Mouse (Mus musculus): ENCODE data around the gene Fam76b. TPM values are rescaled to one million over a fixed set of nuclear protein-coding genes. Genes with fewer than 3 reads are reported as not detected.
"Not testable (repeated sequence)": the region's sequence is repeated elsewhere in the genome, so short reads cannot be mapped to it uniquely, and the experiment has no call there.

Gene Fam76b
- total RNA-seq (2021), result 1 to 10 TPM; 3.6 to 4.1 TPM
- long read RNA-seq, experiment 1, partial matches to known transcripts, result 0 of 5 reads
- long read RNA-seq, experiment 1, other reads (novel, unspliced or antisense), result 2 of 5 reads
- long read RNA-seq, experiment 2, partial matches to known transcripts, result 0 of 4 reads
- long read RNA-seq, experiment 2, other reads (novel, unspliced or antisense), result 0 of 4 reads

GRCm38 (mm10) chr9:13827406-13828086 is at the start of gene Fam76b:
Gene Fam76b (plus strand): TSS chr9:13827716.
- peak; percentile 100 for DNase-seq (ENCODE audit: low spot score)

- DNase-seq (ENCODE audit: low spot score), result no peak
These were observed 45.5 kb upstream of the Fam76b start for GRCm38 (mm10) chr9:13781985-13782384.

GRCm38 (mm10) chr9:13790864-13791263 is 36.7 kb upstream of the Fam76b start:
- not testable (repeated sequence) for DNase-seq (ENCODE audit: low spot score)

DNA sequence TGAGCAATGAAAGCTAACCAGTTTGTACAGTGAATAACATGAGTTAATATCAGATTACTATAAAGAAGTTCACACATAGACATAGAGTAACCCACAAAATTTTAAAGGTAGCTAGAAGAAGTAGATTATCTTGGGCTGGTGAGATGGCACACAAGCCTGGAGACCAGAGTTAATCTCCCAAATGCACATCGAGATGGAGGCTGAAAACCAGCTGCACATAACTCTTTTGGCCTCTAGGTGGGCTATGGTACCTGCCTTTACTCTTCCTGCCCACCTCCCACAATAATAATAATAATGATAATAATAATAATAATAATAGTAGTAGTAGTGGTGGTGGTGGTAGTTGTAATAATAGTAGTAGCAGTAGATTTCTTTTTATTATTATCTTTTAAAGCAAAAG is 33.2 kb upstream of the Fam76b start:
- DNase-seq (ENCODE audit: low spot score), result no peak

GRCm38 (mm10) chr9:13794756-13795155 is 32.8 kb upstream of the Fam76b start:
- no peak for DNase-seq (ENCODE audit: low spot score)

DNA sequence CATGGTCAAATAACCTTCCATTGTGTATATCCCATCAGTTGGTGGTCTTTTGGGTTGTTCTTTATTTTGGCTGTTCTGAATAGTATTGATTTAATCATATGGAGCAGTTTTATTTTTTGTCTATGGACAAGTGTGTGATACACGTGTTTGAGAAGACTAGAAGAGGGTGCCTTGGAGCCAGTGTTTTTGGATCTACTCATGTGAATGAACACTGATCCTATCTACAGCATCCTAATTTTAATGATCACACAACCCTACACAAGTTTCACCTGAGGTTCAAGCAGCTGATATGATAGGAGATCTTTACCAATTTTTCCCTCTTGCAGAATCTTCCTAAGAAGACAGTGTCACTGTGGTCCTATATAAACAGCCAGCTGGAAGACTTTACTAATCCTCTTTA is 23.0 kb upstream of the Fam76b start:
- no peak for DNase-seq (ENCODE audit: low spot score)

- DNase-seq (ENCODE audit: low spot score), result no peak
These were observed 20.7 kb upstream of the Fam76b start for GRCm38 (mm10) chr9:13806854-13807253.

DNA sequence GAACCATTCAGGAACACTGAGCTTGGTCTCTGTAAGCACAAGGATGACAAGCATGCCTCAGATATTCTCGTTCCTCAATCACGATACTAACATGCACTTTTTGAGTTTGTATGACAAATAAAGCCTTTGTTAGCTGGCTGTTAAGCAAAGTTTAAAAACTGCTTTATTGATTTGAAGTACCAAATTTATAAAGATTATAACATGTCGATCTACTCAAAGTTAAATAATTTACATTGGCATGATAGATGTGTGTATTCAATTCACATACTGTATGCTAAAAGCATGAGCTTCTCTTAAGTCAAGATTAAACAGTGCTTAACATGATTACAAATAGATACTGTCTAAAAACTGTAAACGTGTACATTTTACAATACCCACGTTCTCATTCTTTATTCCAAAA is 19.9 kb upstream of the Fam76b start:
- DNase-seq (ENCODE audit: low spot score), result no peak

- DNase-seq (ENCODE audit: low spot score), result no peak
These were observed 17.6 kb upstream of the Fam76b start for GRCm38 (mm10) chr9:13809937-13810336.

GRCm38 (mm10) chr9:13818369-13818768 is 9.1 kb upstream of the Fam76b start:
- DNase-seq (ENCODE audit: low spot score), result no peak

- DNase-seq (ENCODE audit: low spot score), result no peak
These were observed 6.7 kb upstream of the Fam76b start for GRCm38 (mm10) chr9:13820774-13821173.

DNA sequence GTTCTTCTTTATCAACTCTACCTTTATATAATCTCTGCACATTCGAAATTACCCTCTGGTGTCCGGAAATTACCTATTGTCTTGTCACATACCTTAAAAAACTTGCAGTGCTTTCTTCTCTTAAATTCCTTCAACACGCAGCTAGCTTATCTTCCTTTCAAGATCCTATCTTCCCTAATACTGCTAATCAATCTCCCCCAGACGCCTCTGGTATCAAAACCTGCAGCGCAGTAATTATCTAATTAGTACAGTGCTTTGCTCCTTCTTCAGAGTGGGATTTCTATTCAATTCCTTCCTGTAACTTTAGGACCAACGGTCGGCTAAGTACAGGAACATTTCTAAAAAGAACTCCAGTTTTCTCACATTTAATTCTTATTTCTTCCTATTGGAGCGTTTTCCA is 1.6 kb upstream of the Fam76b start:
- no peak for DNase-seq (ENCODE audit: low spot score)

DNA sequence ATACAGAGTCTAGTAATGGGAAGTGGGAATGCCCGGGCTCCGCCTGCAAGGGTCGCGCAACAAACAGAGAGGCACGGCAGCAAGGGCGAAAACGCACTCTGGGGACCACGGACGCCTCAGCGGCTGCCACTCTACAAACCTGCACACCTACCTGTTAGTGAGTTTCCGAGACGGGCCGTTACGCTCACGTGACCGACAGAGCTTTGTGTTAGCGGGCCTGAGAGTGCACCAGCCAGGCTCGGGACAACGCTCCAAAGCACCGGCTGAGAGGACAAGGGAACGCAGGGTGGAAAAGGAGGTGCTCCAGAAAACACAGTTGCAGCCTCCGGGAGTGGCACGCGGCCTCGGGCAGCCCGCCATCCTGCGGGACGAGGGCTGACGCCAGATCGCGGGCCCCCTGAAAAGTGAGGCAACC is 1.1 kb upstream of the Fam76b start:
- peak; percentile 43 for DNase-seq (ENCODE audit: low spot score)

- DNase-seq (ENCODE audit: low spot score), result peak; percentile 96
These were observed 597 bp upstream of the Fam76b start, which contains the start of gene Cep57 for GRCm38 (mm10) chr9:13826832-13827405. Gene Cep57 (minus strand): TSS chr9:13827107.

GRCm38 (mm10) chr9:13828087-13828441 is 548 bp downstream of the Fam76b start:
- DNase-seq (ENCODE audit: low spot score), result no peak

DNA sequence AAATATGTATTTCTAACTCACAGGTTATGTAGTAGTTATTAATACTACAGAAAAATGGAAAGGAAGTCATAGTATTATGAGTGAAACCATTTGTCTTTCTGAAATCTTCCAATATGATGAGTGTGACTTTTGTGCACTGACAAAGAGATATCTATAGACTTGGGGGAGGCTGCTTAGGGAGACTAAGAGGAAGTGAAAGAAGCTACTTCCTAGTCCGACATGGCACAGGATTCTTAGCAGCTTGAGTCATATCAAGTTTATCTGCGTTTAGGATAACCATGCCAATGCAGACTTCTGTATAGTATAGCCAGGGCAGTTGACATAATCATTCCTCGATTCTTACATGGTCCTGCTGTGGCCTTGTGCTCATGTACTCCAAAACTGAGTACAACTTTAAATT is 7.7 kb downstream of the Fam76b start:
- no peak for DNase-seq (ENCODE audit: low spot score)

GRCm38 (mm10) chr9:13836726-13837125 is 9.2 kb downstream of the Fam76b start:
- no peak for DNase-seq (ENCODE audit: low spot score)

GRCm38 (mm10) chr9:13847591-13847990 is 20.1 kb downstream of the Fam76b start:
- DNase-seq (ENCODE audit: low spot score), result no peak

- peak; percentile 27 for DNase-seq (ENCODE audit: low spot score)
These were observed 21.3 kb downstream of the Fam76b start for GRCm38 (mm10) chr9:13848481-13849480.

GRCm38 (mm10) chr9:13853876-13854275 is 26.4 kb downstream of the Fam76b start:
- DNase-seq (ENCODE audit: low spot score), result no peak

- DNase-seq (ENCODE audit: low spot score), result no peak
These were observed 28.7 kb downstream of the Fam76b start for GRCm38 (mm10) chr9:13856247-13856646.

- DNase-seq (ENCODE audit: low spot score), result no peak
These were observed 29.3 kb downstream of the Fam76b start for GRCm38 (mm10) chr9:13856777-13857176.
